Mouse (Mus musculus): ENCODE results near the gene 1700088E04Rik.

1700088E04Rik gene

GRCm38 (mm10) chr15:79140866-79141565 lies at the start of gene 1700088E04Rik, which contains the start of gene Polr2f:
Gene 1700088E04Rik, minus strand, starts transcription at chr15:79141253.
Gene Polr2f, plus strand, starts transcription at chr15:79141009.
- in situ Hi-C loops (cut with MboI; ENCODE audit: low pct_unique_long_range_greater_than_20kb in 1 of 2, low sequenced_read_pairs in 2 of 2, unreplicated experiment in 1 of 2), result no loop called here

GRCm38 (mm10) chr15:79187819-79188218 lies 46.8 kb upstream of the 1700088E04Rik start:
- in situ Hi-C loops (cut with MboI; ENCODE audit: low pct_unique_long_range_greater_than_20kb in 1 of 2, low sequenced_read_pairs in 2 of 2, unreplicated experiment in 1 of 2), result no loop called here

GRCm38 (mm10) chr15:79185213-79185612 lies 44.2 kb upstream of the 1700088E04Rik start:
- in situ Hi-C loops (cut with MboI; ENCODE audit: low pct_unique_long_range_greater_than_20kb in 1 of 2, low sequenced_read_pairs in 2 of 2, unreplicated experiment in 1 of 2), result no loop called here

- in situ Hi-C loops (cut with MboI; ENCODE audit: low pct_unique_long_range_greater_than_20kb in 1 of 2, low sequenced_read_pairs in 2 of 2, unreplicated experiment in 1 of 2), result no loop called here
Measured at GRCm38 (mm10) chr15:79176905-79177304, 35.9 kb upstream of the 1700088E04Rik start.

- in situ Hi-C loops (cut with MboI; ENCODE audit: low pct_unique_long_range_greater_than_20kb in 1 of 2, low sequenced_read_pairs in 2 of 2, unreplicated experiment in 1 of 2), result no loop called here
Measured at GRCm38 (mm10) chr15:79166712-79167111, 25.7 kb upstream of the 1700088E04Rik start.

- in situ Hi-C loops (cut with MboI; ENCODE audit: low pct_unique_long_range_greater_than_20kb in 1 of 2, low sequenced_read_pairs in 2 of 2, unreplicated experiment in 1 of 2), result no loop called here
Measured at GRCm38 (mm10) chr15:79165140-79165539, 24.1 kb upstream of the 1700088E04Rik start, which contains the start of gene Sox10. Gene Sox10, minus strand, starts transcription at chr15:79165240.

- in situ Hi-C loops (cut with MboI; ENCODE audit: low pct_unique_long_range_greater_than_20kb in 1 of 2, low sequenced_read_pairs in 2 of 2, unreplicated experiment in 1 of 2), result no loop called here
Measured at GRCm38 (mm10) chr15:79164251-79164650, 23.2 kb upstream of the 1700088E04Rik start.

GRCm38 (mm10) chr15:79162822-79163221 lies 21.8 kb upstream of the 1700088E04Rik start:
- in situ Hi-C loops (cut with MboI; ENCODE audit: low pct_unique_long_range_greater_than_20kb in 1 of 2, low sequenced_read_pairs in 2 of 2, unreplicated experiment in 1 of 2), result no loop called here

- in situ Hi-C loops (cut with MboI; ENCODE audit: low pct_unique_long_range_greater_than_20kb in 1 of 2, low sequenced_read_pairs in 2 of 2, unreplicated experiment in 1 of 2), result no loop called here
Measured at GRCm38 (mm10) chr15:79162301-79162700, 21.2 kb upstream of the 1700088E04Rik start.

GRCm38 (mm10) chr15:79155572-79155971 lies 14.5 kb upstream of the 1700088E04Rik start:
- in situ Hi-C loops (cut with MboI; ENCODE audit: low pct_unique_long_range_greater_than_20kb in 1 of 2, low sequenced_read_pairs in 2 of 2, unreplicated experiment in 1 of 2), result no loop called here

- in situ Hi-C loops (cut with MboI; ENCODE audit: low pct_unique_long_range_greater_than_20kb in 1 of 2, low sequenced_read_pairs in 2 of 2, unreplicated experiment in 1 of 2), result no loop called here
Measured at GRCm38 (mm10) chr15:79152709-79153108, 11.7 kb upstream of the 1700088E04Rik start.

- in situ Hi-C loops (cut with MboI; ENCODE audit: low pct_unique_long_range_greater_than_20kb in 1 of 2, low sequenced_read_pairs in 2 of 2, unreplicated experiment in 1 of 2), result no loop called here
Measured at GRCm38 (mm10) chr15:79151881-79152280, 10.8 kb upstream of the 1700088E04Rik start.

- in situ Hi-C loops (cut with MboI; ENCODE audit: low pct_unique_long_range_greater_than_20kb in 1 of 2, low sequenced_read_pairs in 2 of 2, unreplicated experiment in 1 of 2), result no loop called here
Measured at GRCm38 (mm10) chr15:79148533-79148932, 7.5 kb upstream of the 1700088E04Rik start.

GRCm38 (mm10) chr15:79145522-79145921 lies 4.5 kb upstream of the 1700088E04Rik start:
- in situ Hi-C loops (cut with MboI; ENCODE audit: low pct_unique_long_range_greater_than_20kb in 1 of 2, low sequenced_read_pairs in 2 of 2, unreplicated experiment in 1 of 2), result no loop called here

- in situ Hi-C loops (cut with MboI; ENCODE audit: low pct_unique_long_range_greater_than_20kb in 1 of 2, low sequenced_read_pairs in 2 of 2, unreplicated experiment in 1 of 2), result no loop called here
Measured at GRCm38 (mm10) chr15:79144021-79144420, 3.0 kb upstream of the 1700088E04Rik start.

GRCm38 (mm10) chr15:79143316-79143715 lies 2.3 kb upstream of the 1700088E04Rik start:
- in situ Hi-C loops (cut with MboI; ENCODE audit: low pct_unique_long_range_greater_than_20kb in 1 of 2, low sequenced_read_pairs in 2 of 2, unreplicated experiment in 1 of 2), result no loop called here

- in situ Hi-C loops (cut with MboI; ENCODE audit: low pct_unique_long_range_greater_than_20kb in 1 of 2, low sequenced_read_pairs in 2 of 2, unreplicated experiment in 1 of 2), result no loop called here
Measured at GRCm38 (mm10) chr15:79141566-79141917, 489 bp upstream of the 1700088E04Rik start.

GRCm38 (mm10) chr15:79139640-79140039 lies 1.4 kb downstream of the 1700088E04Rik start:
- in situ Hi-C loops (cut with MboI; ENCODE audit: low pct_unique_long_range_greater_than_20kb in 1 of 2, low sequenced_read_pairs in 2 of 2, unreplicated experiment in 1 of 2), result no loop called here

- in situ Hi-C loops (cut with MboI; ENCODE audit: low pct_unique_long_range_greater_than_20kb in 1 of 2, low sequenced_read_pairs in 2 of 2, unreplicated experiment in 1 of 2), result no loop called here
Measured at GRCm38 (mm10) chr15:79135783-79136575, 5.1 kb downstream of the 1700088E04Rik start.

GRCm38 (mm10) chr15:79135332-79135731 lies 5.7 kb downstream of the 1700088E04Rik start:
- in situ Hi-C loops (cut with MboI; ENCODE audit: low pct_unique_long_range_greater_than_20kb in 1 of 2, low sequenced_read_pairs in 2 of 2, unreplicated experiment in 1 of 2), result no loop called here

Measured in mouse embryonic stem cell (cell line).